Mouse (Mus musculus): ENCODE results near the gene Fnbp1.
A peak's percentile ranks its signal among the peaks of the same experiment; 100 is the strongest.

The Fnbp1 gene

GRCm38 (mm10) chr2:31150762-31151161 is 9.0 kb upstream of the Fnbp1 start:
- no peak for DNase-seq (ENCODE audit: low spot score in 2 of 2)

- no peak for DNase-seq (ENCODE audit: low spot score in 2 of 2)
Observed at GRCm38 (mm10) chr2:31147054-31147453, 5.2 kb upstream of the Fnbp1 start.

- DNase-seq (ENCODE audit: low spot score in 2 of 2), result no peak
Observed at GRCm38 (mm10) chr2:31144901-31145300, 3.1 kb upstream of the Fnbp1 start.

GRCm38 (mm10) chr2:31143768-31144695 is 2.2 kb upstream of the Fnbp1 start:
- no peak for DNase-seq (ENCODE audit: low spot score in 2 of 2)

DNA sequence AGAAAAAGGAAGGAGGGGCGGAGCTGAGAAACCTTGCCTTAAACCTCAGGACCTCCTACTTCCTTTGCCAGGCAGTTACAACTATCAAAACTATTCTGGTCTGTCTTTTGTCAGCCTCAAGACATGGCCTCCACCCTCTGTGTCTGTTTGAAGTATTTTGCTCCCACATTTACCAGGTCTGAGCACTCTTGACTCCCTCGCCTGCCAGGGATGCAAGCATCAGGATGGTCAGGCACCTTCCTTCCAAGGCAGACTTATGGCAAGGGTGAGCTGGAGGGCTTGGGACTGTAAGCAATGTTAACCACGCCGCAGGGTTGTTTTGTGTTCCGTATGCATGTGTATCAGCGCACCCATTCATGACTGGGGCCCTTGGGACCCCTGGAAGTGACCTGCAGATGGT is 1.5 kb upstream of the Fnbp1 start:
- no peak for DNase-seq (ENCODE audit: low spot score in 2 of 2)

DNA sequence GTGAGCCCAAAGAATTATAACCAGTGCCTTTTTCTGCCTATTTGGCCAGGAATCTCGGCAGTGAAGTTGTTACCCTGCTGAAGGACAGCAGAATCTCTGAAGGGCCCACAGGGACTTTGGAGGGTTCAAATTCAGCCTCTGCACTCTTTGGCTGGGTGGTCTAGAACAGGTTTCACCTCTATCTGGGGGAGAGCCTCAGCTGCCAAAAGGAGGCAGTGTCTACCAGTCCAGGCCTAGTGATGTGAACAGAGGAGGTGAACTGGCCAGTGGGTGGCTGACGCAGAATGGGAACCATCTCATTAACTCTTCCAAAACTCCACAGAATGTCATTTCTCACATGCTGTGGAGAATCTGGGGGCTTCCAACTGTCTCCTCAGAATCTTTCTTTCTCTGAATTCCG is 697 bp upstream of the Fnbp1 start:
- DNase-seq (ENCODE audit: low spot score in 2 of 2), result no peak

DNA sequence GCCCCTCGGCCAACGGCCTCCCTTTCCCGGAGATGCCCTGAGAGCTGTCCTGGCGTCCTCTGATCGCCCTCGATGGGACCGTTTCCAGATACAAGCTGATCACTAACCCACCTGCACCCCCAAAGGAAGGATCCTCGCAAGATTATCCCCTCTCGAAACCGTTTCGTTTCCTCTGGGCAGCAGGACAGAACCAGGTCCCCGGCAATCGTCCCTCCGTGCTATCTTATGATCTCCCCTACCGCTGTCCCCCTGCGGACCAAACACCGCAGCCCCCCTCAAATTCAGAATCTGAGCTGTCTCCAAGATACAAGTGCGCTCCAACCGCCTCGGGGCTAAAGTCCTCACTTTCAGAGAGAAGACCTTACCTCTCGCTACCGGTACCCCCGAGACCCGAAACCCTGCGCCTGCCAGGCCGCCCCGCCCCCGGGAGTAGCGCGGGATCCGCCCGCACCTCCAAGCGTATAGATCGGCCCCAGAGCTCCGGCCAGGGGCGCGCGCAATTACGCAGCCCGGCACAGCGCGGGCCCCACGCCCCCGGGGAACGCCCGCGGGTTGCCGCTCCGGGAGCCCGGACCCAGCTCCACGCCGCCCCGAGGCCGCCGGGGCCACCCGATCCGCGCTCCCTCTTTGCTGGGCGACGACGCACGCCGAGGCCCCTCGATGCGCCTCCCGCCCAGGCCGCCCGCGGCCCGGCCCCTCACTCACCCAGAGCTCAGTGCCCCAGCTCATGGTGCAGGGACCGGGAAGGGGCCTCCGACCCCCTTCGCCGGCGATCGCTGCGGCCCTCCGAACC is 538 bp downstream of the Fnbp1 start:
- DNase-seq (ENCODE audit: low spot score in 2 of 2), result peak in 1 of 2 experiments; percentile 18

DNA sequence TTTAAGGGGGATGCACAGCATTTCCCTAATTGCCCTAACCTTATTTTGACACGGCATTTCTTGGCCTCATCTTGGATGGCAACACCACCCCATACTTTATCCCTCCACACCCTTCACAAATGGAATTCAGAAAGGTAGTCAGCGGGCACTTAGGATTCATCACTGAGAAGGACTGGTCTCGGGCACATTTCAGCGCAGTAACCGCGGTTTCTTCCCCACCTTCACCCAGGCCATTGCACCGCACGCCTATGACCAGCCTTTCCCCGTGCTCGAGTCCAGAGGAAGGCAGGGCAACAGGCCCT is 1.1 kb downstream of the Fnbp1 start:
- DNase-seq (ENCODE audit: low spot score in 2 of 2), result no peak

DNA sequence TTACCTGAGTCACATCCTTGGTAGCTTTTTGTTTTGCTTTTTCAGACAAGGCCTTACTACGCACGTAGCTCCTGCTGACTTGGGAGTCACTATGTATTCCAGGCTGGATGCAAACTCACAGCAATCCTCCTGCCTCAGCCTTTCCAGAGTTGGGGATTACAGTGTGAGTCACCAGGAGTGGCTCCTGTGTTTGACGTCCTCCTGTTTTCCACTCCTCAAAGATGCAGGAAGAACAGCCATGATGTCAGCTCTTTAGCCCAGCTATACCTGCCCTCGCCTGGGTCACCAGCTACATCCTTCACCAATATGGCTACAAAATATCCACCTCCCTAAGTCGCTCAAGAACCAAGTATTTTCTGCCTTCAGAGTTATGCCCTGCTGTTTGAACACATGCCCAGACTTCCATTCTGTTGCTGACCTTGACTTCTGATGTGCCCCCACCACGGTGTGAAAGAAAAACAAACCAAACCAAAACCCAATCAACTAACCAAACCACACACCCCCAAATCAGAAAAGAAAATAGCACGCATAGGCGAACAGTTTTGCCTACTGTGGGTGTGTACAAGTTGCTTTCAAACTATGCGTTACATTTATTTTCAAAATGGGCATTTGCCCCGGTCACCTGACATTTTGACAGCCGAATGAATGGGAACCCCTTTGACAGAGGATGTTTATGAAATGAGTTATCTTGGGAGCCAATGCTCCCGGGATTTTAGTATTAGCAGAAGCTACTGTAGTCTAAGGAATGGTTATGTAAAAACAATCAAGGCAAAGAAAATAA is 1.6 kb downstream of the Fnbp1 start:
- DNase-seq (ENCODE audit: low spot score in 2 of 2), result no peak

DNA sequence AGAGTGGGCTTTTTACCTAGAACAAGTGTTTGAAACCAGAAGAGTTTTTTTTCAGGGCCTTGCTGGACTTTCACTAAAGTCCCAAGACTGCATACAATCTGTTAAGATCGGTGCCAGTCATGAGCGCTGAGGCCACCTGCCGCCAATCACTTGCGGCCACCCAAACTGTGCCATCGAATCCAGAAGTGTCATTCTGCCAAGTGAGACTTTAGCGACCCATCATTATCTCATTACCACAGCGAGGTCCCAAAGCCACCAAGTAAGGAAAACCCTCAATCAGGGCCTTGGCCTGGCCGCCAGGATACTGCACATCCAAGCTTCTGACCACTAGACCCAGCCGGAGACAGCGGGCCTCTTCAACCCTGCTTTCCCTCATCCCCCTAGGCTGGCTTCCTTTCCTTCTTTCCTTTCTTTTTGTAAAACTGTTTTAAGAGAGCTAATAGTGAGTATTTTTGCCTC is 2.6 kb downstream of the Fnbp1 start:
- DNase-seq (ENCODE audit: low spot score in 2 of 2), result no peak

DNA sequence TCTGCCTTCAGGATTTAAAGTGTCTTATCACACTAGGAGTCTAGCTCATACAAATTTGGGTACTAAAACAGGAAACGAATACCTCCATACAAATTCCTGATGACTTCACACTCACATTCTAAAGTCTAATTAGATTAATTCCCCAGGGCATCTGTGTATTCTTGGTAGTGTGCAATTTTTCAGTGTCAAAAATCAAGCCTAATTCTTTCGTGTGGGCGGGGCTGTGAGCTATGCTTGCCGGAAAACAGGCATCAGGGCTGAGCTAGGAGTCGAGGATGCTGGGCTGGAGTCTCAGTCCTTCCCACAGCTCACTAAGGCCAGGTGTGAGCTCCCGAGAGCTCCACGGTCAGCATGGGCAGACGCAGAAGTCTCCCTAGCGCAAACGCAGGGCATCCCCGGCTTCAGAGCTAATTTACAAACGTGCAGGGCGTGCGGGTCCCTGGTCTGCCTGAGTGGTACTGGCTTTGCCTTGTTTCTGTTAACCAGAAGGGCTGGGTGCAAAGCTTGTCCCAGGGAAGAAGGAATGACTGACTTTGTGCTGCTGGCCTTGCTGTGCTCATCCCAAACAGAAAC is 4.7 kb downstream of the Fnbp1 start:
- DNase-seq (ENCODE audit: low spot score in 2 of 2), result no peak

DNA sequence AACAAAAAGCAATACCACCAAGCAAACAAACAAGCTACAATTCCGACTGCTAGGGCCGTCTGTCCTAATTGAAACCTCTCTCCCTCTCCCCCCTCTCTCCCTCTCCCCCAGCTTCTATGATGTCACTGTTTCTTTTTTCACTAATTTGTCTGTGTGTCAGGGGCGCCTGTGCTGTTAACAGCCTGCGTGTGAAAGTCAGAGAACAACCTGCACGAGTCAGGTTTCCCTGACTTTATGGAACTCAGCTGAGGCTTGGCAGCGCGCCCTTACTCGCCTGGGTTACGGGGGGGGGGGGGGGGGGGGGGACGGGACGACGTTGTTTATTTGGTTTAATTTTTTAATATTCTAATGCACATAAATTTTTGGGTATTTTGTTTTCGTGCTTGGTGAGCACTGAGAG is 5.5 kb downstream of the Fnbp1 start:
- no peak for DNase-seq (ENCODE audit: low spot score in 2 of 2)

GRCm38 (mm10) chr2:31135512-31135931 is 6.3 kb downstream of the Fnbp1 start:
- DNase-seq (ENCODE audit: low spot score in 2 of 2), result no peak

DNA sequence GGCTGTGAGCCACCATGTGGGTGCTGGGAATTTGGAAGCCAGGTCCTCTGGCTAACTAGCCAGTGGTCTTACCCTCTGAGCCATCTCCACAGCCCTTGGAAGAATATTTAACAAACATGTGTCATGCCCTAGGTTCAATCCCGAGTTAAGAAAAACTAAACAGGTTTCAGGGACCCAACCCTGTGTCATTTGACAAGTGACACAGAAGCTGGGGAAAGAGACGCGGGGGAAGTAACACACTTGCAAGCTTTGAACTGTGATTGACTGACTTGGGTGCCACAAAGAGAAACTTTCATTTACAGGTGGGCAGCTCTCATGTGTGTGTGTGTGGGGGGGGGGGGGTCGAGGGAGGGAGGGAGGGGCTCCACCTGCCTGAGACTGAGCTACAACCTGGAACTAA is 7.8 kb downstream of the Fnbp1 start:
- DNase-seq (ENCODE audit: low spot score in 2 of 2), result no peak

GRCm38 (mm10) chr2:31132682-31133081 is 9.1 kb downstream of the Fnbp1 start:
- DNase-seq (ENCODE audit: low spot score in 2 of 2), result no peak

GRCm38 (mm10) chr2:31130815-31131299 is 11.0 kb downstream of the Fnbp1 start:
- no peak for DNase-seq (ENCODE audit: low spot score in 2 of 2)

DNA sequence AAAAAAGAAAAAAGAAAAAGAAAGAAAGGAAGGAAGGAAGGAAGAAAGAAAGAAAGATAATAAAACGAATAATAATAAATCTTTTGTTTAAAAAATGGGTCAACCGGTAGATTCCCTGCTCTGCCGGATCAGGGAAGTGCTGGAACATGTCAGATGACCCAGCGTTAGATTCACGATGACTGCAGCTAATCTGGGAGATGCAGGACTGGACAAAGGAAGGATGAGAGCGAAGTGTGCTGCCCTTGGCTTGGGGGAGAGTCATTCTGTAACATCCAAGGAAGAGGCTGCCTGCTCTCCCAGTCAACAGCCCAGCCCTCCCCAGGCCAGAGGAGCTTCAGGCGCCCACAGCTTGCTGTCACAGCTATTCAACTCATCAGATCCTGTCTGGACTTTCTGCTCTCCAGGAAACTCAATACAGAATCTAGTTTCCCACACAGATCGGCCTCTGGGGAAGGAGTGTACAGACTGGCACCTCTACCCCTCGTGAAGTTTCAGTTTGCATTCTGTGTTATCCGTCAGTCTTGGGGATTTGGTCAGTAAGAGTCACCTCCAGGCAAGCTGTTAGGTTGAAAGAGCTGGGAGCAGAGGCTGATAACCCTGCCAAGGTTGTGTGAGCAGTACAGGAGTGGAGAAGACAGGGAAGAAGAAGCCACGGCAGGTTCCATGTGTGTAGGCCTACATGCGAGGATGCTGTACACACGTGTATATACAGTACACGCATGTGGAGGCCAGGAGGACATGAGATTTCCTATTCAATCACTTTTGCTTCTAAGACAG is 11.9 kb downstream of the Fnbp1 start:
- DNase-seq (ENCODE audit: low spot score in 2 of 2), result no peak

DNA sequence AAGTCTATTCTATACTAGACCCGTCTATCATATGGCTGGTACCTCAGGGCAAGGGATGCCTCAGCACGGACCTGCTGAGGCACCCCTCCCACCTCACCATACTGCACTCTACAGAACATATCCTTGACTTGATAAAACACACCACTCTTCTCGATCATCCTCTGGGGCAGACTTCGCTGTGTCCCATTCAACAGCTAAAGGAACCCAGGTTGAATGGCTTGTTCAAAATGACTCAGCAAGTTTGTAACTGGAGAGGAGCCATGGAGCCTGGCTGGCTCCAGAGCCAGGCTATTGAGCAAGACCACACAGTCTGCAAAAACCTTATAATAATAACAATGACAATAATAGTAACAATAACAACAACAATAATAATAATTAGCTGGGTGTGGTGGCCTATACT is 13.9 kb downstream of the Fnbp1 start:
- DNase-seq (ENCODE audit: low spot score in 2 of 2), result no peak

DNA sequence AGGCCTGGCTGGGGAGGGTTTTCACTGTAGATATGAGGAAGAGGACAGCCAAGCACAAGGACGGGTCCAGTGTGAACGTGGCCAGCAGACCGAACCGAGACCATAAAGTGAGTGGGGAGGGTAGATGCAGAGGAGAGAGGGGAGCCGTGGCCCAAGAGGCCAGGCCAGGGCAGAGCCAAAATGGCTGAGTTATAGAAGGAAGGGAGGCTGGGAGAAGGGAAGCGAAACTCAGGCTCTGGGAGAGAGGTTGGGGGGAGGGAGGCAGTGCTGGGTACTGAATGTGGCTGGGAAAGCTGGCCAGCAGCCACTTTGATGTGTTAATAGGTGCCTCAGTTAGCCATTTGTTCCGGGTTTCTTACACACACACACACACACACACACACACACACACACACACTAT is 14.6 kb downstream of the Fnbp1 start:
- DNase-seq (ENCODE audit: low spot score in 2 of 2), result no peak

DNA sequence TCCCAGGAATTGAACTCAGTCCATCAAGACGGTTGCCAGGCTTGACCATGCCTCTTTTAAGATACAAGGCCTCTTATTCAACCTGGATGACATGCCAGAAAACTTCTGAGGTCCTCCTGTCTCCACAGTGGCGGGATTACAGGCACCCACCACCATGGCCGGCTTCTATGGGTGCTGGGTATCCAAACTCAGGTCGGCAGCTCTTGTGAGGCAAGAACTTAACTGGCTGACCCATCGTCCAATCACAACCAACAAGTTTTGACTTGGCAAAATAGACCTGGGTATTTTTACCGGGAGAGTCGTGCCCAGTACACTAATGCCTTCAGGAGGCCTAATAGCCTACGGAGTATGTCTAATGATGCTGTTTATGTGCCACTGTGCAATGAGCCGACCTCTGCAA is 15.8 kb downstream of the Fnbp1 start:
- no peak for DNase-seq (ENCODE audit: low spot score in 2 of 2)

- DNase-seq (ENCODE audit: low spot score in 2 of 2), result no peak
Observed at GRCm38 (mm10) chr2:31125156-31125555, 16.7 kb downstream of the Fnbp1 start.

Measured in right cerebral cortex, postnatal 36 days (tissue).